ENCODE assay signal across 16 mouse cellular contexts in genomic region chr11:117322730-117323579, GRCm38 (mm10).
DNase-seq lines count a peak whose midpoint lies in the region; ATAC-seq and TF ChIP-seq lines count a peak whose summit lies in the region.
"Had no signal": no experiment of that assay in that cellular context is flagged by ENCODE, and none has a peak within 500 bp of the region (broad histone marks: within the 10 kb centered on the region; RNA-seq: fewer than 3 reads in every experiment).

No protein-coding gene starts in this region.

- H3K4me3 ChIP-seq in liver, embryonic 11.5 days (ENCODE audit: low read depth, low read length): no peak overlapping the region
- no peak overlapping the region for H3K4me3 ChIP-seq in liver, embryonic 12.5 days
- H3K4me3 ChIP-seq in E14TG2a.4 (replicated peaks; ENCODE audit: low read length): peak overlapping the region; percentile 48
- H3K4me3 ChIP-seq in bone marrow, adult 2 months (replicated peaks; ENCODE audit: control insufficient read depth, low read depth, low read length): no peak overlapping the region
- H3K4me3 ChIP-seq in limb, embryonic 15.5 days: no peak overlapping the region
- H3K4me3 ChIP-seq: forebrain, embryonic 12.5 days; heart, adult 2 months; midbrain, embryonic 12.5 days had no signal

- TF ChIP-seq CTCF in E14TG2a.4 (conservative IDR thresholded peaks at IDR 0.05; ENCODE audit: low read length): no peak
- no peak for TF ChIP-seq CTCF in bone marrow, adult 2 months (IDR thresholded peaks at IDR 0.05; ENCODE audit: control insufficient read depth, insufficient read depth, low read length)

- DNase-seq in liver, embryonic 11.5 days (ENCODE audit: low spot score): no peak
- DNase-seq in cerebellum, postnatal 36 days: no peak
- no peak for DNase-seq in left cerebral cortex, adult 9 months (ENCODE audit: low spot score in 2 of 2)
- DNase-seq: adrenal gland, adult 8-10 months; cerebellum, adult 9-11 months; heart, adult 2 months; kidney, adult 18-20 months; kidney, postnatal 36 days; right cerebral cortex, postnatal 14 days had no signal

- 0 out of 2 replicates have a peak overlapping the region, but pooled peaks have one; percentile 16 for H3K27ac ChIP-seq in liver, embryonic 11.5 days (ENCODE audit: low read depth, low read length)
- no peak overlapping the region for H3K27ac ChIP-seq in liver, embryonic 12.5 days
- H3K27ac ChIP-seq in bone marrow, adult 2 months (ENCODE audit: control insufficient read depth, insufficient read depth, low read depth, low read length, poor library complexity): no peak overlapping the region
- peak overlapping the region; percentile 27; the same call in 1 of the 2 replicates for H3K27ac ChIP-seq in limb, embryonic 15.5 days
- H3K27ac ChIP-seq: forebrain, embryonic 12.5 days; heart, adult 2 months; liver, embryonic 14.5 days; midbrain, embryonic 12.5 days had no signal

- H3K4me1 ChIP-seq in liver, embryonic 11.5 days (replicated peaks; ENCODE audit: control insufficient read depth, insufficient read depth, low read length): peaks cover 96% of the 10 kb centered on the region
- peaks cover 100% of the 10 kb centered on the region for H3K4me1 ChIP-seq in liver, embryonic 12.5 days
- H3K4me1 ChIP-seq in E14TG2a.4 (replicated peaks; ENCODE audit: low read depth, low read length): peaks cover 99% of the 10 kb centered on the region
- H3K4me1 ChIP-seq in bone marrow, adult 2 months (ENCODE audit: control insufficient read depth, insufficient read depth, low read length): peaks cover 34% of the 10 kb centered on the region
- peaks cover 95% of the 10 kb centered on the region for H3K4me1 ChIP-seq in limb, embryonic 15.5 days

- no peak overlapping the region; the same call in 1 of the 2 replicates for H3K4me2 ChIP-seq in liver, embryonic 11.5 days
- no peak overlapping the region for H3K4me2 ChIP-seq in liver, embryonic 12.5 days
- no peak overlapping the region for H3K4me2 ChIP-seq in limb, embryonic 15.5 days
- H3K4me2 ChIP-seq: forebrain, embryonic 12.5 days; midbrain, embryonic 12.5 days had no signal

- no peak for ATAC-seq in liver, embryonic 11.5 days (replicated peaks; ENCODE audit: low FRiP score)
- no peak for ATAC-seq in liver, embryonic 12.5 days
- ATAC-seq in limb, embryonic 15.5 days (ENCODE audit: insufficient number of reproducible peaks, low FRiP score, low TSS enrichment, low read depth): no peak

- no peak overlapping the region for H3K9ac ChIP-seq in liver, embryonic 11.5 days (ENCODE audit: low read depth, low read length)
- H3K9ac ChIP-seq in liver, embryonic 12.5 days: no peak overlapping the region
- H3K9ac ChIP-seq in limb, embryonic 15.5 days: no peak overlapping the region
- H3K9ac ChIP-seq: forebrain, embryonic 12.5 days; liver, embryonic 14.5 days; midbrain, embryonic 12.5 days had no signal

- H3K9me3 ChIP-seq in liver, embryonic 11.5 days (ENCODE audit: control insufficient read depth, low read length): no peaks in the 10 kb centered on the region
- no peaks in the 10 kb centered on the region for H3K9me3 ChIP-seq in liver, embryonic 12.5 days (replicated peaks)
- no peaks in the 10 kb centered on the region for H3K9me3 ChIP-seq in E14TG2a.4 (ENCODE audit: low read length)
- no peaks in the 10 kb centered on the region for H3K9me3 ChIP-seq in limb, embryonic 15.5 days
- H3K9me3 ChIP-seq: forebrain, embryonic 12.5 days; midbrain, embryonic 12.5 days had no signal

- no peaks in the 10 kb centered on the region for H3K27me3 ChIP-seq in liver, embryonic 11.5 days (replicated peaks; ENCODE audit: control insufficient read depth, insufficient read depth, low read length)
- no peaks in the 10 kb centered on the region for H3K27me3 ChIP-seq in liver, embryonic 12.5 days (replicated peaks)
- H3K27me3 ChIP-seq in E14TG2a.4 (ENCODE audit: insufficient read depth, low read length): no peaks in the 10 kb centered on the region
- no peaks in the 10 kb centered on the region for H3K27me3 ChIP-seq in limb, embryonic 15.5 days
- H3K27me3 ChIP-seq: forebrain, embryonic 12.5 days; midbrain, embryonic 12.5 days had no signal

- H3K36me3 ChIP-seq in liver, embryonic 11.5 days (ENCODE audit: control insufficient read depth, insufficient read depth, low read length): no peaks in the 10 kb centered on the region; the same call in 1 of the 2 replicates
- no peaks in the 10 kb centered on the region for H3K36me3 ChIP-seq in liver, embryonic 12.5 days
- peaks cover 5% of the 10 kb centered on the region; the same call in 1 of the 2 replicates for H3K36me3 ChIP-seq in E14TG2a.4 (ENCODE audit: insufficient read depth, low read length)
- no peaks in the 10 kb centered on the region for H3K36me3 ChIP-seq in limb, embryonic 15.5 days
- H3K36me3 ChIP-seq: forebrain, embryonic 12.5 days; midbrain, embryonic 12.5 days had no signal

- WGBS in liver, embryonic 11.5 days: 61% methylated on average over 15 of the region's 15 CpGs
- WGBS in liver, embryonic 12.5 days (ENCODE audit: insufficient replicate concordance): 58% methylated on average over 15 of the region's 15 CpGs
- WGBS in bone marrow, adult 2 months: 71% methylated on average over 15 of the region's 15 CpGs
- 71% methylated on average over 15 of the region's 15 CpGs for WGBS in limb, embryonic 15.5 days

- TF ChIP-seq POLR2A in bone marrow, adult 2 months (IDR thresholded peaks at IDR 0.05; ENCODE audit: borderline replicate concordance, control insufficient read depth, low read depth, low read length): 0 out of 2 replicates have a peak, but pooled peaks have one; percentile 23

Comparison
In these comparisons a context has a peak if more than half of its experiments do, and no peak if none do; other contexts are left out.
1. H3K27ac ChIP-seq: peak in liver, embryonic 11.5 days (single experiment) and limb, embryonic 15.5 days (single experiment); none in liver, embryonic 12.5 days (single experiment) and bone marrow, adult 2 months (single experiment).